8 mouse cellular contexts compared by ENCODE assay signal in the genomic region with DNA sequence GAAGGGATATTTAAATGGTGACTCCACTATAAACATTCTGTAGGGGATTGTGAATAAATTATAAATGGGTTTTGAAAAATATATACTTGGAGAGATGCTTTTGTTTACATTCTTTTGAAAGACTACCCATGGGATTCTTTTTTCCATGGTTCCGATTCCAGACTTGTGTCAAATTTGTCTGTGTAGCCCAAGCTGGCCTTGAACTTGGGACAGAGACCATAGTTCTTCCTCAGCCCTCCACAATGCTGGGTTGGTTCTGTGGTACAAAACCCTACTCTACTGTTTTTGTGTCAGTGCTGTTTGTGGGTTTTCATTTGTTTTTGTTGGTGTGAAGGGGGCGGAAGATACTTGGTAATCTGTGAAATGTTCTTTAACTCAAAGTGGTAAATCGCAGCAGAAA. TPM values are rescaled to one million over a fixed set of nuclear protein-coding genes. Genes with fewer than 3 reads are reported as not detected.
DNase-seq lines count a peak whose midpoint lies in the region; ATAC-seq lines count a peak whose summit lies in the region.

No protein-coding gene starts in this region.

- peaks cover 5% of the 10 kb centered on the region for H3K36me3 ChIP-seq in megakaryocyte, embryonic 14.5 days (replicated peaks; ENCODE audit: low read length)
- H3K36me3 ChIP-seq in limb, embryonic 13.5 days, result no peaks in the 10 kb centered on the region
- no peaks in the 10 kb centered on the region for H3K36me3 ChIP-seq in stomach, embryonic 16.5 days (ENCODE audit: control insufficient read depth, insufficient read depth, low read length)

- no peak overlapping the region for H3K27ac ChIP-seq in limb, embryonic 13.5 days
- peak overlapping the region; percentile 99 for H3K27ac ChIP-seq in stomach, embryonic 16.5 days (ENCODE audit: low read length)

- 70% methylated on average over 3 of the region's 3 CpGs for WGBS in limb, embryonic 13.5 days
- 47% methylated on average over 3 of the region's 3 CpGs for WGBS in stomach, embryonic 16.5 days

- no peak for ATAC-seq in CD4-positive, CD25-positive, alpha-beta regulatory T cell, adult 4 months
- no peak for ATAC-seq in megakaryocyte, adult 5-6 weeks (ENCODE audit: poor library complexity, severe bottlenecking)
- no peak for ATAC-seq in limb, embryonic 13.5 days (ENCODE audit: low FRiP score, low read depth)
- no peak for ATAC-seq in stomach, embryonic 16.5 days (ENCODE audit: insufficient read depth, low FRiP score)

- peak; percentile 27 for DNase-seq in CD4-positive, CD25-positive, alpha-beta regulatory T cell, adult 2 months (ENCODE audit: low read depth, low spot score)
- no peak for DNase-seq in adrenal gland, postnatal 4 days (ENCODE audit: low spot score in 2 of 2)
- DNase-seq in cerebellum, adult 8-10 months, result no peak

- peaks cover 37% of the 10 kb centered on the region for H3K4me1 ChIP-seq in megakaryocyte, embryonic 14.5 days
- peaks cover 25% of the 10 kb centered on the region for H3K4me1 ChIP-seq in limb, embryonic 13.5 days
- peaks cover 17% of the 10 kb centered on the region for H3K4me1 ChIP-seq in stomach, embryonic 16.5 days (ENCODE audit: control insufficient read depth, insufficient read depth, low read length)

- peak overlapping the region; percentile 97 for H3K9ac ChIP-seq in limb, embryonic 13.5 days
- peak overlapping the region; percentile 99 for H3K9ac ChIP-seq in stomach, embryonic 16.5 days (ENCODE audit: low read length)

- H3K4me2 ChIP-seq in limb, embryonic 13.5 days (replicated peaks), result peak overlapping the region; percentile 82
- peak overlapping the region; percentile 72 for H3K4me2 ChIP-seq in stomach, embryonic 16.5 days (ENCODE audit: low read depth, low read length)

- H3K9me3 ChIP-seq in megakaryocyte, embryonic 14.5 days, result no peaks in the 10 kb centered on the region
- no peaks in the 10 kb centered on the region for H3K9me3 ChIP-seq in limb, embryonic 13.5 days
- no peaks in the 10 kb centered on the region for H3K9me3 ChIP-seq in stomach, embryonic 16.5 days (replicated peaks; ENCODE audit: control insufficient read depth, low read length)

- H3K4me3 ChIP-seq in megakaryocyte, embryonic 14.5 days (replicated peaks), result peak overlapping the region; percentile 96
- H3K4me3 ChIP-seq in limb, embryonic 13.5 days, result peak overlapping the region; percentile 96
- peak overlapping the region; percentile 94 for H3K4me3 ChIP-seq in stomach, embryonic 16.5 days (replicated peaks; ENCODE audit: low read length)

- H3K27me3 ChIP-seq in megakaryocyte, embryonic 14.5 days (replicated peaks), result no peaks in the 10 kb centered on the region
- no peaks in the 10 kb centered on the region for H3K27me3 ChIP-seq in limb, embryonic 13.5 days
- no peaks in the 10 kb centered on the region for H3K27me3 ChIP-seq in stomach, embryonic 16.5 days (ENCODE audit: control insufficient read depth, insufficient read depth, low read length)

RNA-seq across cellular contexts. Expression of gene Picalm, which starts 2.3 kb away (rescaled TPM):
- 10 to 100 TPM; 49.0 to 71.7 TPM for polyA plus RNA-seq in CD4-positive, CD25-positive, alpha-beta regulatory T cell, adult 4 months (2017; shearing (Covaris generic))
- 16.1 and 47.5 TPM in 2 replicates for polyA plus RNA-seq in megakaryocyte, embryonic 14.5 days (2012; ENCODE audit: insufficient read depth, low replicate concordance)
- total RNA-seq in megakaryocyte, adult 5-6 weeks (2015), result 253 and 272 TPM in 2 replicates
- total RNA-seq in megakaryocyte, adult 5-6 weeks (2017), result 252 and 280 TPM in 2 replicates
- polyA plus RNA-seq in limb, embryonic 13.5 days (2015; fragmentation: Nextera tagmentation; extraction: Ambion mirVana), result 40.6 and 44.3 TPM in 2 replicates
- polyA plus RNA-seq in stomach, embryonic 16.5 days (2015; fragmentation: Nextera tagmentation; extraction: Ambion mirVana), result 39.0 and 46.9 TPM in 2 replicates
- 100 to 1,000 TPM; 198 to 211 TPM for total RNA-seq in adrenal gland, postnatal 4 days (2021)
